Mouse (Mus musculus): ENCODE data around the gene Glp1r. TPM values are rescaled to one million over a fixed set of nuclear protein-coding genes. Genes with fewer than 3 reads are reported as not detected.

The Glp1r gene
- polyA plus RNA-seq, 1 experiment = 1.2 TPM

GRCm38 (mm10) chr17:30978556-30978955 lies 76.9 kb downstream of the Glp1r start:
- TF ChIP-seq CTCF (IDR thresholded peaks at IDR 0.05; ENCODE audit: borderline replicate concordance, insufficient read depth, low read depth, low read length) (no peak), POLR2A (IDR thresholded peaks at IDR 0.05; ENCODE audit: borderline replicate concordance, insufficient read depth, low read length) (no peak)
- no peaks in the 10 kb centered on the region for H3K4me1 ChIP-seq (ENCODE audit: control insufficient read depth, insufficient read depth, low read length)

GRCm38 (mm10) chr17:30983521-30983920 lies 81.9 kb downstream of the Glp1r start:
- Histone ChIP-seq H3K27me3 (ENCODE audit: control insufficient read depth, insufficient read depth, low read length) (no peaks in the 10 kb centered on the region; the same call in 1 of the 2 replicates), H3K27ac (ENCODE audit: insufficient read depth, low read length) (no peak overlapping the region), H3K4me1 (ENCODE audit: control insufficient read depth, insufficient read depth, low read length) (no peaks in the 10 kb centered on the region), H3K4me3 (replicated peaks; ENCODE audit: insufficient read depth, low read depth, low read length) (no peak overlapping the region)
- no peak for TF ChIP-seq CTCF (IDR thresholded peaks at IDR 0.05; ENCODE audit: borderline replicate concordance, insufficient read depth, low read depth, low read length)
- no peak for TF ChIP-seq POLR2A (IDR thresholded peaks at IDR 0.05; ENCODE audit: borderline replicate concordance, insufficient read depth, low read length)
- no peak for DNase-seq
- WGBS = 78% methylated on average over 4 of the region's 4 CpGs

More at GRCm38 (mm10) chr17:30978556-30978955, 76.9 kb downstream of the Glp1r start:
- Histone ChIP-seq H3K4me3 (replicated peaks; ENCODE audit: insufficient read depth, low read depth, low read length) (no peak overlapping the region), H3K27ac (ENCODE audit: insufficient read depth, low read length) (no peak overlapping the region), H3K27me3 (ENCODE audit: control insufficient read depth, insufficient read depth, low read length) (no peaks in the 10 kb centered on the region; the same call in 1 of the 2 replicates)
- 69% methylated on average over 10 of the region's 10 CpGs for WGBS
- DNase-seq = no peak

- peak; percentile 53; the same call in 1 of the 2 replicates for TF ChIP-seq CTCF (IDR thresholded peaks at IDR 0.05; ENCODE audit: borderline replicate concordance, insufficient read depth, low read depth, low read length)
- TF ChIP-seq POLR2A (IDR thresholded peaks at IDR 0.05; ENCODE audit: borderline replicate concordance, insufficient read depth, low read length) = no peak
- H3K27me3 ChIP-seq (ENCODE audit: control insufficient read depth, insufficient read depth, low read length) = no peaks in the 10 kb centered on the region
- H3K27ac ChIP-seq (ENCODE audit: insufficient read depth, low read length) = no peak overlapping the region
- peak in 1 of 2 experiments; percentile 21 for DNase-seq
- 75% methylated on average over 10 of the region's 10 CpGs for WGBS
- no peaks in the 10 kb centered on the region for H3K4me1 ChIP-seq (ENCODE audit: control insufficient read depth, insufficient read depth, low read length)
- H3K4me3 ChIP-seq (replicated peaks; ENCODE audit: insufficient read depth, low read depth, low read length) = no peak overlapping the region
These were observed 88.6 kb downstream of the Glp1r start for GRCm38 (mm10) chr17:30990254-30990653.

Other genes starting within 250 kb of the Glp1r start
- 0.05 and 0.13 TPM in 2 replicates for gene Umodl1, start 52.8 kb downstream of the Glp1r start, polyA plus RNA-seq (2012; rRNA removed)
- gene Abcg1, start 155.9 kb downstream of the Glp1r start, polyA plus RNA-seq (2012; rRNA removed) = 41.4 and 42.8 TPM in 2 replicates
- 0.77 and 1.2 TPM in 2 replicates for gene Tff3, start 227.8 kb downstream of the Glp1r start, polyA plus RNA-seq (2012; rRNA removed)
- gene Tff2, start 242.5 kb downstream of the Glp1r start, polyA plus RNA-seq (2012; rRNA removed) = not detected in 2 replicates

All from cerebellum, adult 2 months (tissue).